Mouse (Mus musculus): ENCODE data around the gene Hap1.

Gene Hap1

DNA sequence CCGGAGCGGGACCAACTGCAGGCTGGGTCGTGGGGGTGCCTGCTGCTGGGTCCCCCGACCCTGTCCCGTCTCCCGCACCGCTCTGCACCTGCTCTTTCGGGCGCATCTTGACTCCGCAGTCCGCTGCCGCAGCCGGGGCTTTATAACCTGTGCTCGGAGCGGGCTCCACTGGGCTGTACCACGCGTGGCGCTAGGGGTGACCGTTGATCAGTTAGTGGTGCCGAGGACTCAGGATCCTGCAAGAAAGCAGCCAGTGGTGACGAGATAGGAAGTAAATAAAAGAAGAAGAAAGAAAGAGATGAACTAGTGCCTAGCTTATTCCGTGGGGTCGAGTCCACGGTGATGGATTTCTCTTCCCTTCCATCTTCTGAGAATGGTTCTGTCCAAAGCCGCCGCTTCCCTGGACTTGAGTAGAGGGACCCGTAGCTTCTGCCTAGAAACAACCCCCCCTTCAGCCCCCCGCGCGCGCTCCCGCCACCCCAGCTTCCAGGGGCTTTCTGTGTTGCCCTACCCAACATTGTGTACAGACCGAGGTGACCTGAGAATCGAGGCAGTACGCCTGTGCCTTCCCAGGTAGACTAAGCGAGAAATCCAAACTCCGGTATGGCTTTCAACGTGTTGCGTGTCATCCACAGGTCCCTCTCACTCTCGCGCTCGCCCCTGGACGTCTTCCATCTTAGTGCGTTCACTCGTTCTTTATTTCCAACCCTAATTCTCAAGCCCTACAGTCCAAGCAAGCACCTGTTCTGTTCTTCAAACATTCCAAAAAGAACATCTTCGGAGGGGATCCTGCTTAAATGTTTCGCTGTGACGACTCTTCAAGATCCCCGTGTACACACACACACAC, at the start of gene Hap1:
Gene Hap1, minus strand, starts transcription at position 157 of the 847 bp plus-strand sequence.
- CTCF ChIA-PET, result interaction anchor here (0.7 kb wide), 1 partner anchor 60 kb away, joined by 3 read pairs; no protein-coding TSS in a partner anchor

DNA sequence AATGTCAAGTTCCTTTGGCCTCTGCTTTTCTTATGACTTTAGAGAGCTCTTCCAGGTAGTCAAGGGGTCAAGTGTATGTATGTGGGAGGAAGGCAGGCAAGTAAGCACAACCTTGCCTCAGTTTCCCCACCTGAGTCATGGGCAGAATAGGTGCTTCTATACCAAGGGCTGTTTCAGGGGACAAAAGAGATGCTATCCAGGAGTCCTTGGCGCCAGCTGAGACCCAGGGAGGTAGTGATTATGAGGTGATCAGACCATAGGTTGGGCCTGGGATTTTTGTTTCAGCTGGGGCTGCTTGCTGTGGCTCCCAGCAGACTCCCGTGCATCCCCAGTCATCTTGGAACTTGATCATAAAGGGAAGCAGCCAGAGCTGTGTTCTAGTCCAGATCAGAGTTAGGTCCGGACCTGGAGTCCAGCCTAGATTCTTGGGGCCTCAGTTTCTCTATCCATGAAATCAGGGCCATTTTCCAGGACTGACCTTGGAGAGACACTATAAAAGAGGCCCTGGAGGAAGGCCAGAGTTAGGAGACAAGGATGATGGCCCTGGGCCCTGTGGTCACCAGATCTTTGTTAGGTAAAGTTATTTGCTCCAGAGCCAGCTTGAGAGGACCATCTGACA, 48.6 kb upstream of the Hap1 start:
- CTCF ChIA-PET, result no interaction called here

DNA sequence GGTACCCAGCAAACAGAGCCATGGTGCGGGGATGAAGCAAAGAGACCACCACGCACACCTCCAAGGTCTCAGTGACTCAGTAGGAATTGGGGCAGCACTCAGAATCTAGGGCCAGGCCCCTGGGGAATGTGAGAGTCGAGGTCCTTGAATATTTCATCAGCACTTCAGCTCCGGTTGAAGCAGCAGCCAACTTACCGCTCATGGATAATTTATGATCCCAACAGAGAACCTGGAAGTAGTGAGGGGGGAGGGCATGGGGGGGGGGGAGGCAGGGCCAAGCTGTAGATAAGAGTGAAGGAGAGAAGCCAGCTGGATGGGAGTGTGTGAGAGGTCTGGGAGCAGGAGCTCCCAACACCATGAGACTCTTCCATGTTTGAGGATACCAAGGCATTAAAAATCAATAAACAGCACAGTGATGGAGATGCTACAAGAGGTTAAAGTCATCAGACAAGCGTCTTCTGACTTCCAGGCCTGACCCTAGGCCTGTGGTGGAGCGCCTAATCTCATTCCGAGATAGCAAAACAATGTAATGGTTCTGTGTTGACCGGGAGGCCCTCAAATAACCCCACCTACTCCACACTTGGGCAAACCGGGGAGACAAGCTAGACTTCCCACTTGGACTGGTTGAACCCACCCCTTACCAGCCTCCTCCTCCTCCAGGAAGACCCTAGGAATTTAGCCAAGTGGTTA, 47.7 kb upstream of the Hap1 start:
- CTCF ChIA-PET, result no interaction called here

DNA sequence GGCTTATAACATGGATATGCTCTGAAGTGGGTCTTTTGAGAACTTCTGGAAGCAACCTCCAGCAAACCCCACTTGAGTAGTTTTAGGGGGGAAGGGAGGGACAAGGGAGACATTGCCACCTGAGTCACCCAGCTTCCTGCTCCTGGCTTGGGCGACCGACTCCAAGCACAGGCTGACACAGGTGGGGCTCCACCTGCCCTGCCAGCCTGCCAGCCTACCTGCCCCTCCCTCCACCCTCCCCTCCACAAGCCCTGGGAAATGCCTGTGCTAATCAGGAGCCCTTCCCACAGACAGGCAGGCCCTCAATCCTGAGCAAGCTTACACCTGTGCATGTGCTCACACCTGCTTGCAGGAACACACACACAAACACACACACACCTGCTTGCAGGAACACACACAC, 46.8 kb upstream of the Hap1 start:
- CTCF ChIA-PET, result interaction anchor here (0.5 kb wide), 1 partner anchor 42 kb away, joined by 7 read pairs; no protein-coding TSS in a partner anchor

DNA sequence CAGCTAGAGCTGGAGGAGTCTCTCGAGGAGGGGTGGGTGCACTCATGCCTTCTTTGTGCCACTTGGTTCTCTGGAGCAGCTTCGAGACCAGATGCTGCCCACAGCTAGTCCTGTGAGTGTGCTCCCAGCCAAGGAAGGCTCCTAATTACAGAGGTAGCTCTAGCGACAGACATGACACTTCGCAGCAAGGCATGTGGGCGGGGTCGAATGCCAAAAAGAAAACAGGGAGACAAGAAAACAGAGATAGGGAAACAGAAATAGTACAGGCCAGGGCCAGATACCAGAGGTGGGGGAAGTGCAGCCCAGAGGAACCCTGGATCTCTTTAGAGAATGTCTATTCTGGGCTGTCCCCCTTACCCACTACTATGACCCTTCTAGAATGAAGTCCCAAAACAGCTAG, 46.3 kb upstream of the Hap1 start:
- CTCF ChIA-PET, result interaction anchor here (0.5 kb wide), 1 partner anchor 41 kb away, joined by 7 read pairs; no protein-coding TSS in a partner anchor

DNA sequence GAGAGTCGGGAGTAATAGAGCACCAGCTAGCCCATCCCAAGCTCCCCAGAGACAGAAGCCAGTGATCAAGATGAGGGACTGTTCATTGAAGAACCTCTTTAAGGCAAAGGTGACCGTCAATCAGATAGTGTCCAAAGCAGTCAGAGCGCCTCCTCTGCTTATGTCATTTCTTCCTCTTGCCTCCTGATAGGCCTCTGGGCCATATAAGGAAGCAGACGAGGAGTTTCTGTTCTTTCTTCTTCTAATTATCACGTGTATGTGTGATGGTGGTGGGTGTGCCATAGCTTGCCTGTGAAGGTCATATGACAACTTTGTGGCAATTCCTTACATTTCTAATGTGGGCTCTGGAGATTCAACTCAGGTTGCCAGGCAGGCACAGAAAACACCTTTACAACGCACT, 44.9 kb upstream of the Hap1 start:
- CTCF ChIA-PET, result interaction anchor here (0.6 kb wide), 1 partner anchor 741 kb away, joined by 4 read pairs; no protein-coding TSS in a partner anchor

DNA sequence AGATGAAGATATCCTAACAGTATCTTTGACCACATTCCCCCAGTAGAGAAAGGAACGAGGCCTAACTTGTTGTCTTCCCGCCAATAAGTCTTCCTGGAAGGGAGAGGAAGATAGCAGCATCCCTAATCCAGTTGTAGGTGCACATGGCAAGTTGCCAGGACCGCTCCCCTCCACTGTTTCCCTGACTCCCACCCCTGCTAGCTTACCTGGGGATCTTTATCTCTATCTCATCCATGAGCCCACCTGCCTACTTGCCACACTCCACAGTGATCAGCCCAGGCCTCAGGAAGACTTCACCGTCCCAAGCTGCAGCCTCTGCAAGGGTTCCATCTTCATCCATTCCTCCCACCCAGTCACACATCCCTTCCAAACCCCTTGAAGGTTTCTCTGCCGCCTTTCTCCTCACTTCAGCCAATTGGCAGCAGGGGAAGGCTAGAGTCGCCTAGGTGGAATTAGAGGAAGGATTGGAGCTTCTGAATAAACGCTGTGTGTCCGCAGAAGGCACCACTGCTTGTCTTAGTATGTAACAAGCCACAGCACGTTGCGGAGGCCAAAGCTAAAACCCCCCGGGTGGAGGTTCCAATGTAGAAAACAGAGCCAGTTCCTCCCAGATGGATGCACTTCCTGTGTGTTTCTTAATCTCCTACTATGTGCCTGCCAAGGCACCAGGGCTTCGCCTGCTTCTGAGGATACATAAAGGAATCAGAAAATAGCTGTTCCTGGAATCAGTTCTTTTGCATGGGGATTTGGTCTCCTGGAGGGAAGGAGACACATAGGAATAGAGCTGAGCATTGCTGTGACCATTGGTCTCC, 44.0 kb upstream of the Hap1 start:
- CTCF ChIA-PET, result no interaction called here

DNA sequence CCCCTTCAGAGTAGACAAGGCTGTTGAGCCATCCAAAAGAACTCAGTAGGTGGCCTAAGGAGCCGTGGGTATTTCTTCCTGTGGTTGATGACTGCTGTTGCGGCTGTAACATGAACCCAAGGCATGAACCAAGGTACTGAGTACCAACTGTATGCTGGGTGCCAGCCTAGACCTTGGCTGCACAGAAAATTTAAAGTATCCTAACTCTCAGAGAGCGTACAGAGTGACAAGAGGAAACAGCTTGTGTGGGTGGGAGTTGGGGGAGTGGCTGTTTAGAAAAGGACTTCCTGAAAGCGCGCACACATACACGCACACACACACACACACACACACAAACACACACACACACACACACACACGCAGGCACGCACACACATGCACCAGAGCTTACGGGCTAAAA, 43.4 kb upstream of the Hap1 start:
- CTCF ChIA-PET, result no interaction called here

DNA sequence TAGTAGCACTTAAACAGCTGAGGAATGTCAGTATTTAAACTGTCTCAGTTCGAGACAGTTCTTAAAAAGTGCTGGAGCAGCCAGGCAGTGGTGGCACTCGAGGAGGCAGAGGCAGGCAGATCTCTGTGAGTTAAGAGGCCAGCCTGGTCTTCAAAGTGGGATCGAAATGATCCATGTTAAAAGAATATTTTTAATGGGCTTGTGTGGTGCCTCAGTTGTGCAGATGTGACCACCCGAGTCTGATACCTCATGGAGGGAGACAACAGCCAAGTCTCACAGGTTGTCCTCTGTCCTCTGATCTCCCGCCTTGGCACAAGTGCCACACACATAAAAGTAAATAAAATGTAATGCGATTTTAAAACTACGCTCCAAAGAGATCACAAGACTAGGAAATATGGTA, 42.6 kb upstream of the Hap1 start:
- CTCF ChIA-PET, result no interaction called here

DNA sequence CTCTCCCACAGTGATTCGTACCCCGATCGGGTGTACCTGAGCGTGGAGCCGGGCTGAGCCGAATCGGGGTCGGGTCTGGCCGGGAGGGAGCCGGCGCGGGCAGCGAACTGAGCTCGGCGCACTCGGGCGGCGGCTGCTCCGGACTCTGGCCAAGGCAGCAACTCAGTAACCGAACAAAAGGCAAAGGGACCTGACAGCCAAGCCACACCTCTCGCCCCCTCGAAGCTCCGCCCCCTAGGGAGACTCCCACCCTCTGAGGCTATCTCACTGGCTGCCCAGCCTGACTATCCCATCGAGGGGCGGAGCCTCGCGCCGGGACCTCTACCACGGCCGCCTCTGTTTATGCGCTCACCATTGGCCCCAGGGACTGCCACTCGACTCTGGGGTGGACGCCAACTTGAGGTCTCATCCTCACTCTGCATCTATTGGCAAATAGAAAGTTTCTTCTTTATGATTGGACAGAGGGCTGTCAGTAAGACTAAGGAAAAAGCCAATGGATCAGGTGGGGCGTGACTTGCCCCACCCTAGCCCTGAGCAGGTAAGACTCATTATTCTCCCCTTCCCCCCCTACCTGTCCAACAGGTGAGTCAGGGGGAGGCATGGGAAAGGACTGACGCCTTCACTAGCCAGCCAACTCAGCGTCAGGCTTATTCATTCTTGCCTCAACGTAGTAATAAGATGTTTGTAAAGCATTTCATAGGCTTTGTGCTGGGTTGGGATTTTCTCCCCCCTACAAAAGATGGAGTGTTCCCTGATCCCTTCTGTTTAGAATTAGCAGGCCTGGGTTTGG, 41.9 kb upstream of the Hap1 start, which contains the start of gene Jup:
Gene Jup, minus strand, starts transcription at position 164 of the 790 bp plus-strand sequence.
- CTCF ChIA-PET, result no interaction called here

DNA sequence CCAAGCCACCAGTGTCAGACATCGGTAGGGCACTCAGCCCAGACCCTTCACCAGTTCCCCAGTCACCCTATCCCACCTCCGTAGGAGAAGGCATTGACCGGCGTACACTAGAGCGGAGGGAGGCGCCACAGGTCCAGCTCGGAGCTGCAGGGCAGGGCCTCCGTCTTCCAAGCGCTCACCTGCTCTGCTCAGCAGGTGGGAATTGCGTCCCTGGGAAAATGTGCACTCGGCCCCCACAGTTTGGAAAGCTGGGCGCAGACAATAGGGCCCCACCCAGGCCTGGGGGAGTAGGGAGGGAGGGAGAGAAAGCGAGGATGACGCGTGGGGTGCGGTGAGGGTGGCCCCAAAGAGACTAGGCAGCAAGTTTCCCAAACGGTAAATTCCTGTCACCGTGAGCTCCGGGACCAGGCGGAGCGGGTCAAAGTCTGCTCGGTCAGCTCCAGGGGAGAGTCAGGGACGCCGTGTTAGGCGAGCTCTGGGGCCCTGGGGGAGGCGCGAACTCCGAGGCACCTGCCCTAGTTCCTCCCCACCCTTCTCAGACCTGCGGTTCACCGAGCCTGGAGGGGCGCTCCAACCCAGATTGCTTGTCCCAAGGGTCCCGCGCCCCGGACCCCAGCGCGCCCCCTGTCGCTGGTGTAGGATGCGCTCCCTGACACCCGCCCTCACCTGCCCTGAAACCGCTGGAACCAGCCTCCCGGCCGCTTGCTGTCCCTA, 41.1 kb upstream of the Hap1 start:
- CTCF ChIA-PET, result no interaction called here

DNA sequence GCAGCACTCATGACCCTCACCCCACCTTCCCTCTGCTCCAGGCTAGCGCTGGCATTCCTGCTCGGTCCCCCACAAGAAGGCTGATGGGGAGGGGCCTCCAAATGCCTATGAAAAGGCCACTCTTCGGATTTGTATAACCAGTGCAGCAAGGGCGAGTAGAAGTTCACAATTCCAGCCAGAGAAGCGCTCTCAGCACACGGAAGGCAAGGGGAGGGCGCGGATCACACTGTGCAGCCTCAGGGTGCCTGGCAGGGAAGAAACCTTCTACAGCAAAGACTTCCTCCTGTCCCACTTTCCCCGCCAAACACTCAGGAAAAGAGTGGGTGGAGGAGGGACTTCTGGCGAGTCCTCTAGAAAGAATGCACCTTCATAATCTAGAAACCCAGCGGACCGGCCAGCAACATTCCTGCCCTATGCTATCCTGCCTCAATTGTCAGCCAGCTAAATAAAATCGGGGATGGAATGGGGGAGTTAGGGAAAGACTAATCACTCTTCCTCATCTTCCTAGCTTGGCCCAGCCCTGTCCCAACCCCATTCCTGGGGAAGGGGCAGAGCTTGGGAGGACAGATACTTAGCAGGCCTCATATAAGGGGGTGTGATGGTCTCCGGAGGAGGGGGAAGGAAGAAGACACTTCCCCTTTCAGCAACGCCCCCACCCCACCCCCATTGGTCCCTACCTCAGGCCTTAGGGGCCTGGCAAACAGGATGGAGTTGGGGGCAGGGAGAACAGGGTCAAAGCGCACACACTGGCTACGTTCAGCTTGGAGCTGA, 40.1 kb upstream of the Hap1 start:
- CTCF ChIA-PET, result no interaction called here

DNA sequence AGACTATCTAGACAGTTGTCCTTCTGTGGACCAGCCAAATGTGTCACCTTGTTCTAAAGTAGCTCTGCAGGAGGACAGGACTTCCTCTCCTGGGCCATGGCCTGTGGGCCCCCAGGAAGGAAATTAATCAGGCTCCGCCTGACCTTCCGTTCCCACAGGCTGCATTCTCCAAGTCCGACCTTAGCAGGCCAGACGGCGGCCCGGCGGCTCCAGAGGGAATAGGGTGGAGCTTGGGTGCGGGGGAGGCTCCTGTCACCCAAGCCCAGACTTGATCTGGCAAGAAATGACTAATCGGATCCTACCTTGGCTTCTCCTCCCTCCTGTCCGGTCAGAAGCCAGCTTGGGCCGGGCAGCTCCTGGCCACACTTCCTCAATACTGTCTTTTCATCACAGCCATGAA, 39.3 kb upstream of the Hap1 start:
- CTCF ChIA-PET, result interaction anchor here (0.7 kb wide), 1 partner anchor 41 kb away, joined by 18 read pairs; no protein-coding TSS in a partner anchor

DNA sequence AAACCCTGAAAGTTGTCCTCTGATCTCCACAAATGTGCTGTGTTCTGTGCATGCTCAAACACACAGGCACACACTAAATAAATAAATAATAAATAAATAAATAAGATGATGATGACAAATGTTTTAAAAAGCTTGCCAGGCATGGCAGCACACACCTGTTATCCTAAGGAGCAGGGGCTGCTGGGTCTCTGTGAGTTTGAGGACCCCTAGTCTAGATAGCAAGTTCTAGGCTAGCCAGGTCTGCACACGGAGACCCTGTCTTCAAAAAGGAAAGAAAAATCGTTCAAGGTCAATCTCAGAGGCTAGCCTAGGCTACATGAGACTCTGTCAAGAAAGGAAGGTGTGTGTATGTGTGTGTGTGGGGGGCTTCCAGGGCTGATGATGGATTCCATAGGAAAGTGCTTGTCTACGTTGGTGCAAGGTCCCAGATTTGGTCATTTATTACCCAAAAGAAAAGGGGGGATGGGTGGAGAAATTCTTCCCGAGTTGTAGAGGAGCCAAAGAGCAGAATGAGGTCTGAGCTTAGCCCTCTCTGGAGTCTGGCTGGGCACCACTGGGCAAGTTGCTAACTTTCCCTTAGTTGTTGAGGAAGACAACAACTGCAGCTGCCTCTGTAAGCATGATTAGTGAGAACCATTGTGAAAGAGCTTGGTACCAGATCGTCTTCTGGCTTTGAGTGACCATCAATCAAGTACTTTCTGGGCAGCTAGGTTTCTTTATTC, 38.6 kb upstream of the Hap1 start:
- CTCF ChIA-PET, result no interaction called here

DNA sequence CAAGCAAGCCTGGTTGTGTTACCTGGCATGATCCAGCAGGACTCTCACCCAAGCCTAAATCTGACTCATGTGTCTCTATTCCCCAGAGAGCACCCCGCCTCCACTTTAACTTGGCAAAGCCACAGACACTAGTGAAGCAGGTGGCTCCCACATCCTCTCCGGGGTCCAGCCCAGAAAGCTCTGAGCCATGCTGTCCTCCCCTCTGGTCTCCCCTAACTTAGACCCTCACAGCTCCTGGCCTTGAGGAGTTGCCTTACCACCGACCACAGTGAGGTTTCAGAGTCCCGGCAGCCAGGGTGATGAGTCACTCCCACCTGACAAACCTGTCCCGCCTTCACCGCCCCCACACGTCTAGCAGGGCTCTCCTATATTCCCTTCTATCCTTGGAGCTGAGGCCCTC, 37.8 kb upstream of the Hap1 start:
- CTCF ChIA-PET, result no interaction called here

DNA sequence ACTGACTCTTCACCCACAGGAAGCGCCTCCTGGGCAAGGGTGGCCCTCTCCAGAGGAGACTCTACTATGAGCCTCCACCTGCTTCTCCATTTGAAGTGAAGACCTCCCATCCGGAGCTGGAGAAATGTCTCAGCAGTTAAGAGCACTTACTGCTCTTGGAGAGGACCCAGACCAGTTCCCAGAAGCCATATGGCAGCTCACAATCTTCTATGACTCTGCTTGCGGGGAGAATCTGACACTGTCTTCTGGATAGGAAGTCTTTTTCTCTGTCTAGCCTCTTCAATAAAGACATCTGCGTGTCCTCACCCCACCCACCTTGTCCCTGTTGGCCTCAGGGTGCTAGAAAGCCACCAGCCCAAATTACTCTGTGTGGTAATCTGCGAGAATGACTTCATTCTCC, 37.0 kb upstream of the Hap1 start:
- CTCF ChIA-PET, result no interaction called here

DNA sequence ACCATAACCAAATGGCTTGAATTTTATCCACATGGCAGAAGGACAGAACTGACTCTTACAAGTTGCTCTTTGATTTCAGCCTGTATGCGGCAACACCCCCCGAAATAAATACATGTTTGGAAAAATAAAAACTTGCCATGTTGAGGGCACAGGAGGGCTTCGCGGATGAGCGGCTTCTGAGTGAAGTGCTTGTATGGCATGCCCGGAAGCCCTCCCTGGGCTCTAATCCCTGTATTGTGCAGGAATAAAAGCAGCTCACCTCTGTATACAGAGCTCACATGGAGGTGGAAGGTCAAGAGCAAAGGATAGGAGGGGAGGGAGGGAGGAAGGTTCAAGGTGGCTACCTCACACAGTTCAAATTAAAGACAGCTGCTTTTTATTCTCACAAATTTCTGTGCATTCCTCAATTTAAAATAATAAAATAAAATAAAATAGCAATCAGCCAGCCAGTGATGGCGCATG, 36.0 kb upstream of the Hap1 start:
- CTCF ChIA-PET, result interaction anchor here (0.7 kb wide), 1 partner anchor 35 kb away, joined by 3 read pairs; no protein-coding TSS in a partner anchor

DNA sequence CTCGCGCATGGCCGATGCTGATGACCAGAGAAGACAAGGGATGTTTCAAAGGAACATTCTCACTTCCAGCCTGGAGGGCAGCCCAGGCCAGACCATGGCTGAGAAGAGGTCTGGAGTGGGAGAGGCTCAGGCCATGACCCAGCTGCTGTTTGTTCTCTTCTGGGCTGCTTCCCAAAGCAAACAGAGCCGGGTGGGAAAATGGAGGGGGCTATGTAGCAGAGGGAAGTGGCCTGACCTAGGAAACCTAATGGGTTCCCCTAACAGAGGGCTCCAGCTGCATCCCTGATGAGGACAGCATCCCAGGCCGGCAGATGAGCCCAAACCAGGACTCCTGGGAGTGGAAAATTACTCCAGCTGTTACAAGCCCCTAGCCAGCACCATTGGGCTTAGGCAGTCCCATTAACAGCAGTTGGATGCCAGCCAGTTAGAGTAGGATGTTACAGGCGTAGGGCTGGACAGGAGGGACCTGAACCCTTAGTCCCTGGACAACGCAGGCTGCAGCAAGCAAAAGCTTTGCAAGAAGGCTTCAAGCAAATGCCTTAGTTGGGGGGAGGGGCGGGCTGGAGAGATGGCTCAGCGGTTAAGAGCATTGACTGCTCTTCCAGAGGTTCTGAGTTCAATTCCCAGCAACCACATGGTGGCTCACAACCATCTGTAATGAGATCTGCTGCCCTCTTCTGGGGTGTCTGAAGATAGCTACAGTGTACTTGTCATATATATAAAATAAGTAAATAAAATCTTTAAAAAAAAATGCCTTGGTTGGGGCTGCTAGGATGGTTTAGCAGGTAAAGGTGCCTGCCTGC, 35.4 kb upstream of the Hap1 start:
- CTCF ChIA-PET, result interaction anchor here (0.7 kb wide), 1 partner anchor 34 kb away, joined by 3 read pairs; no protein-coding TSS in a partner anchor

All from spleen, embryonic (tissue).